ENCODE assay signal across 25 mouse cellular contexts in genomic region chr5:13117236-13117635, GRCm38 (mm10).
"Had no signal": no experiment of that assay in that cellular context is flagged by ENCODE, and none has a peak within 500 bp of the region (broad histone marks: within the 10 kb centered on the region; RNA-seq: fewer than 3 reads in every experiment).

No protein-coding gene starts in this region.

- H3K4me1 ChIP-seq: limb, embryonic 10.5 days; limb, embryonic 13.5 days; liver, embryonic 12.5 days; liver, embryonic 15.5 days; lung, embryonic 15.5 days; megakaryocyte, embryonic 14.5 days; midbrain, embryonic 10.5 days; midbrain, embryonic 13.5 days; neural tube, embryonic 13.5 days had no signal

- H3K4me3 ChIP-seq: layer of hippocampus, adult 2 months; limb, embryonic 10.5 days; limb, embryonic 13.5 days; liver, embryonic 12.5 days; liver, embryonic 15.5 days; lung, embryonic 15.5 days; megakaryocyte, embryonic 14.5 days; midbrain, embryonic 10.5 days; midbrain, embryonic 13.5 days; myocyte; neural tube, embryonic 13.5 days had no signal

- H3K4me2 ChIP-seq: limb, embryonic 13.5 days; liver, embryonic 12.5 days; liver, embryonic 15.5 days; lung, embryonic 15.5 days; midbrain, embryonic 13.5 days; neural tube, embryonic 13.5 days had no signal

- DNase-seq: kidney, adult 2 months; kidney, postnatal 25 days; layer of hippocampus, adult 9-11 months; liver; lung, adult 18-20 months; lung, postnatal 10 days; lung, postnatal 36 days; thymus, adult 2 months; thymus, postnatal 14 days; thymus, postnatal 4 days had no signal

- H3K27ac ChIP-seq: kidney, postnatal 0 days; layer of hippocampus, adult 2 months; limb, embryonic 10.5 days; limb, embryonic 13.5 days; liver, embryonic 12.5 days; liver, embryonic 15.5 days; lung, embryonic 15.5 days; midbrain, embryonic 10.5 days; midbrain, embryonic 13.5 days; neural tube, embryonic 13.5 days; stomach, postnatal 0 days had no signal

- H3K9me3 ChIP-seq: limb, embryonic 10.5 days; limb, embryonic 13.5 days; liver, embryonic 12.5 days; liver, embryonic 15.5 days; lung, embryonic 15.5 days; megakaryocyte, embryonic 14.5 days; midbrain, embryonic 10.5 days; midbrain, embryonic 13.5 days; neural tube, embryonic 13.5 days had no signal

- H3K27me3 ChIP-seq: limb, embryonic 13.5 days; liver, embryonic 12.5 days; liver, embryonic 15.5 days; lung, embryonic 15.5 days; megakaryocyte, embryonic 14.5 days; midbrain, embryonic 13.5 days; neural tube, embryonic 13.5 days had no signal

- H3K36me3 ChIP-seq: limb, embryonic 10.5 days; limb, embryonic 13.5 days; liver, embryonic 12.5 days; liver, embryonic 15.5 days; lung, embryonic 15.5 days; midbrain, embryonic 10.5 days; midbrain, embryonic 13.5 days; neural tube, embryonic 13.5 days had no signal

- ATAC-seq: intestine, postnatal 0 days; liver, embryonic 12.5 days; midbrain, embryonic 13.5 days; midbrain, embryonic 16.5 days had no signal

- H3K9ac ChIP-seq: limb, embryonic 13.5 days; liver, embryonic 12.5 days; liver, embryonic 15.5 days; lung, embryonic 15.5 days; midbrain, embryonic 13.5 days; neural tube, embryonic 13.5 days had no signal
